Mouse (Mus musculus) natural killer cell, adult 2 months (primary cell): ENCODE measurements around the gene Bcas3.

Experiments
- DNase-seq, 2 experiments: peaks; one replicate each; pipeline ENCODE4 v3.0.0; 2022; ENCODE audit warnings: low spot score in 2 of 2

The Bcas3 gene

DNA sequence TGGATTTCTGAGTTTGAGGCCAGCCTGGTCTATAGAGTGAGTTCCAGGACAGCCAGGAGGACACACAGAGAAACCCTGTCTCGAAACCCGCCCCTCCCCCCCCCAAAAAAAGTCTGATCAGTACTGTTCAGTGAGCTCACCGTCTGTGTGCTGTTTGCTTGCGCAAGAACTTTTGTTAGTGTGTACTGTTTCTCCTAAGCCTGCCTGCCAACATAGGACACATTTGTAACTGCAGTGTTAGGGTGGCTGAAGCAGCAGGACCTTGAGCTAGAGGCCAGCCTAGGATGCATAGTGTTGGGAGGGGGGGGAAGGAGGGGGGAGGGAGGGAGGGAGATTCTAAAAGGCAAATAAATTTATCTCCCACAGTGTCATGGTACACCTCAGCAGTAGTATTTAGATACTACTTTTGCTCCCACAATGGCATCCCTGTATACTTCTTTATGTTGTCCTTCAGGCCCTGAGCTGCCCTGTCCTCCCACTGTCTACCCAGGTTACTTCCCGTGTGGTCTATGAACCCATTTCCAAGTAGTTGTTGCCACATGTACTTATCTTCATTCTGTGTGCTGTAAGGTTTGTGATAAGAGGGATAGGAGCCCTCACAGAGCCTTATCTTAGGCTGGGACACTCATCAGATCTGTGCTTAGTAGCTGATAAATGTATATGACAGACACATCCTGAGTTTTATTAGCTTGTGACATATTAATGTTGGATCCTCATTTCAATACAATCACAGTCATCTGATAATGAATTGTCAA is 176.7 kb downstream of the Bcas3 start:
- no peak for DNase-seq

DNA sequence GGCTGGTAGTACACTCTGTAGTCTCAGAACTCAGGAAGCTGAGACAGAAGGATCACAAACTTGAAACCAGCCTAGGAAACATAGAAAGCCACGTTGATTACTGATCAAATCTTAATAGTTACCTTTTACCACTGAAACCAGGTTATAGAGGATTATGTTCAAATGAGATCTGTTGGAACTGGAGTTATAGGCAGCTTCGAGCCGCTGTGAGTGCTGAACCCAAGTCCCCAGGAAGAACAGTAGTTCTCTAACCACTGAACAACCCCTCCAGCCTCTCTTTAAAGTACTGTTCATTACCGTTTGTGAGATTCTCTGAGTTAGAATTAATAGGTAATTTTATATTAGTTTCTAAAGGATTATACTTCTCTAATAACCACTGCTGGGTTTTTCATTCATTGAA is 188.0 kb downstream of the Bcas3 start:
- no peak for DNase-seq

DNA sequence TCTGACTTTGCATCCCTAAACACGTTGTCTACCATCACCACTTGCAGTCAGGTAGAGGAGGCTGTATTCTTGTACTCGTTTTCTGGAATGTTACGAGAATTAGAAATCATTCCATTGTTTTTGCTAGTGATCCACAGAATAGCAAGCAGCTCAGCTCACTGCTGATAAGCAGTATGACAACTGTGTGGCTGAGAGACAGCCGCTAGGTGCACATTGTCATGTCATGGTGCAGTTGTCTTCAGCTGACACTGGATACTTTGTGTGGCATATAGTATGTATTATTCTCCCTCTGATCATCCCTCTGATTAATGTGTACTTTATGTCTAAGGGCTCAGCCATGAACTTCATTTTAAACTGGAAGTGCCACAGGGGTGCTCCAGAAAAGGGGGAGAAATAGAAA is 190.3 kb downstream of the Bcas3 start:
- no peak for DNase-seq

DNA sequence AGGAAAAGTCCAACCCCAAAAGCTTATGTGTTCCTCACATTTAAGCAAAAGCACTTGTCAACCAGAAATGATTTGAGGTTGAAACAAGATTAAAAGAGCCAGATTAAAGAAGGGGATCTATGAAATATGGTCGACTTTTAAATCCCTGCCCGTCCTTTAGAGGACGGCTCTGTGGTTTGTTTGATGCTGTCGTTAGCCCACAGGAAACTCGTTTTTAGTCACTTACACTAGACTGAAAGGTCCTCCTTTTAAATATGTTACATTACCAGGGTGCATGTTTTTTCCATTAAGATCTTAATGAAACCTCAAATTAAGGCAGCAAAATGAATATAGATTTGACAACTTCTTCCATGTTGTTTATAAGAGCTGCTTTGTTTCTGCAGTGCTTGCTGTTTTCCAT is 192.6 kb downstream of the Bcas3 start:
- no peak for DNase-seq

DNA sequence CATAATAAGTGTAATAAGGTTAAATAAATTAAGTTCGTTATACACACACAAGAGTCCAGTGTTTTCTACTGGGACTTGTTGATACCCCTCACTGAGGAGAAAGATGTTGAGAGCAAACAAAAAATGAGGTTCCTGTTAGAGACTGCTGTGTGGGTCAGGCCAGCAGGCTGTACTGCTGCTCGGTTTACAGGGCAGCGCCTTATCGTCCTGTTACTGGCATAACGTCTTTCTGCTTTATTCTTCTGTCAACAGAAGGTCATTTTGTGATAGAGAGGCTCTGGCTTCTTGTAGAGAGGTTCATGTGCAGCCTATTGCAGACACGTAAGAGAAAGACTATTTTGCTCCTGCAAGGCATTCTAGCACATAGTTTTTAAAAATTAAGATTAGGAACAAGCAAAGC is 195.0 kb downstream of the Bcas3 start:
- no peak for DNase-seq

DNA sequence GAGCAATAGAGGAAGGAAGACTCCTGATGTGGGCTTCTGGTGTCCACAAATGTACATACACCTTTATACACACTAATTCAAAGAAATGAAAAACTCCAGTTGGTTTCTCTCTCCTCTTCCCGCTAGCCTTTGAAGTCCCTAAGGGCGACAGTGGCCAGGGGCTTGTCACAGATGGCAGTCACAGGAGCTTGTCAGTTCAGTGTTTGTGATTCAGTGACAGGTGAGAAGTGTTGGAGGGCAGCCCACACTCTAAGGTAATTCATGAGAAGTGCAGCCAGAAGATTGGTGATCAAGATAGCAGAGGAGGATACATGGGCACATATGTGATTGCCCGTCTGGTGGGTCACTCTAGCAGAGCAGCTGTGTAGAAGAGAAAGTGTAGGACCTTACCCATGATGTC is 196.7 kb downstream of the Bcas3 start:
- no peak for DNase-seq

DNA sequence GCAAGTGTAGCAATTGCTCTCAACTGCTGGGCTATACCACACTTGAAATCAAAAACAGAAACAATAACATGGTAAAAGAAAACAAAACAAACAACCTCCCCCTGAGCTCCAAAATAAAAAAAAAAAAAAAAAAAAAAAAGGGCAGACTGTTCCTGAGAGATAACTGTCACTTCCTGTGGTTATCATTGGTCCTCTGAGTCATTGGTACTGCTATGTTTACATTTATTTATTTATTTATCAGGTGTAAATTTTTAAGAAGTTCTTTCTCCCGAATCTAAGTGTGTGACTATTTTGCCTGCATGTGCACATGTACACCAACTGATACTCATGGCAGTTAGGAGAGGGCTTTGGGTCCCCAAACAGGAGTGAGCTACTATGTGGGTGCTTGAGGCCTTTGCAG is 202.1 kb downstream of the Bcas3 start:
- DNase-seq = no peak

DNA sequence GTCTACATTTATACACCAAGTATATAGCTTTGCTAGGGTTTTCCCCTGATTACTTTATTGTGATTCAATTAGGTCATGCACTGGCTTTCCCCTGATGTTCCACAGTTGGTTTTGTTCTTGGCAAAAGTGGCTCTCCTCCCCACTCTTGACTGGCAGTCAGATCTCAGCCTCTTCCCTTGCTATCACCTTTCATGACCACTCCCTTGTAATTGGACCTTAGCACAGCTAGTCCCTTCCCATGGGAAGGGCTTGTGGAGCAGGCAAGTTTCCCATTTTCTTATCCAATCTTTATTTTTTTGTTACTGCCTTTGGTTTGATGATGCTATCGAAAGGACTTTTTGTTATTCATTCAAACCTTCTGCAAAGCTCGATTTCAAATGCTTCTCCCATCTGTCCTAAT is 202.8 kb downstream of the Bcas3 start:
- DNase-seq = no peak

DNA sequence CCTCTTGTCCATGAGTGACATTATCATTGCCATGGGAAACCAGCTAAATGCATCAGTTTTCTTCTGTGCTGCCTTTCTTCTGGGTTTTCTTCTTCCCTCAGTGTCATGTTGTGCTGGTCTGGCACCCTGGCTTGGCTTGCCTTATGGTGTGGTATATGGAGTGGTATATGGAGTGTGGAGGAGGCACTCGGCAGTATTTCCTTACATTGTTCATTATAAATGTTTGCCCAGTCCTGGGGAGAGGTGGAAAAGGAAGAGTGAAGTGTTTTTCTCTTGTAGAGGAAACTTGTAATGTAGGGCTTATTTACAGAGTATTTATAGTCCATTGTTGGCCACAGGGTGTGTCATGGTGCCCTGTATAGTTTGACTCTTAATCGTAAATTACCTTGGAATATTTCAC is 212.1 kb downstream of the Bcas3 start:
- no peak for DNase-seq

DNA sequence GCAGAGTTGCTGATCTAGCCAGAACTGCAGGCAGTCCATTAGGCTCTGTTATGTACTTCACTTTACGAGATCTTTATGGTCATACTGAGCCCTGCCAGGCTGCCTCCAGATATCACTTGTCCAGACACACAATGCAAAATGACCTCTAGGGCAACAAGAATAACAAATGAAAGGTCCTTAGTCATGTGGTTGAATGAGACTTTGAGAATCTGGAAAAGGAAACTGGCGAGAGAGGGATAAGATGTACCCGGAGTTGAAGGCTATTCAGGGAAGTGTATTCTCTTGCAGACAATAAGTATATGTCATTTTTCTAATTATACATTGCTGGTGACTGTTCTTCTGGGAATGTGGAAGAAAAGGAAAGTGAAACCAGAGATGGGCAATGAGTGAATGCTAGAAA is 218.1 kb downstream of the Bcas3 start:
- DNase-seq = no peak

DNA sequence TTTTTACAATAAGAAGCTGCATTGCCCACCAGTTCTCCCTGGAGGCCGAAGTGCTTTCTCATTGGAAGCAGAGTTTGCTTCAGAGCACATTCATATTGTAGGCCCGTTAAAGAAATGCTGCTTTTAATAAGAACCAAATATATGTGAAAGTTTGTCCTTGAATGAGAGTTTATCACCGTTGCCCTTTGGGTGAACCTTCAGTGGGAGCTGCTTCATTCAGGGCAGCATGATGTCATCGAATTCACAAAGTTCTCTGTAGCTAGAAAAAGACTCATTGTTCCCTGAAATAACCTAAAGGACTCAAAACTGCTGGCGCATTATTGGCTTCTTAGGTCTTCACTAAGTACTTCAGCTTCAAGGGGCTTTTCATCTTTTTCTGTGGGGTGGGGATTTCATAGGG is 219.0 kb downstream of the Bcas3 start:
- DNase-seq = no peak

DNA sequence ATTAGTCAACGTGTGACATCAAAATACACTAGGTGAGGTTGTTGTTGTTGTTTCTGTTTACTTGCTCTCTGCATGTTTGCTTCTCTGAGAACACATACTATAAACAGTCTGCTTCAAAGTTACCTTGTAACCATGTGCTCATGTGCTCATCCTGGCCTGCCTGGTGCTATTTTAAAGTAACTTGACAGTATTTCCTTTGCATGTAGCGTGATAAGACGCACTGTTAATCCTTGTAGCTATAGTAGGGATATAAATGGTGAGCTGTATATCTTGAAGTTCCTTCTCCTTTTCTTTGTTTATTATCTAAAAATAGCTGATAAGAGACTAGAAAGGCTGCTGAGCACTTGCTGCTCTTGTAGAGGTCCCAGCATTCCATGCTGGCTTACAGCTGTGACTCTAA is 219.6 kb downstream of the Bcas3 start:
- no peak for DNase-seq

DNA sequence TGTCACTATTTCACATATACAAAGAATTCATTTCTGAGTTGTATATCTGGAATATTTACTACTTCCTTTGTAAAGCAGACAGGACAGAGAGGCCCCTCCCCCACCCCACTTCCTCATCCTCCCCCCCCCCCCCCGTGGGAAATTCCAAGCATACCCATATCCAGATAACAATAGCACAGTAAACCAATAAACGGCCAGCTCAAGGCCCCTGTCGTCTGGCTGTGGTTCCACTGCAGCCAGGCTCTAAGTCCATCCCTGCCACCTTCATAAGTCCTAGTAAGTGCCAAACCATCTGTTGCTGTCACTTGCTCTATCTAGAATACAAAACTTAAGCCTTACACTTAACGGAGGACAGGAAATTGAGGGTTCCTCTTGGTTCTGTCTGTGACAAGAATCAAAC is 221.5 kb downstream of the Bcas3 start:
- no peak for DNase-seq

DNA sequence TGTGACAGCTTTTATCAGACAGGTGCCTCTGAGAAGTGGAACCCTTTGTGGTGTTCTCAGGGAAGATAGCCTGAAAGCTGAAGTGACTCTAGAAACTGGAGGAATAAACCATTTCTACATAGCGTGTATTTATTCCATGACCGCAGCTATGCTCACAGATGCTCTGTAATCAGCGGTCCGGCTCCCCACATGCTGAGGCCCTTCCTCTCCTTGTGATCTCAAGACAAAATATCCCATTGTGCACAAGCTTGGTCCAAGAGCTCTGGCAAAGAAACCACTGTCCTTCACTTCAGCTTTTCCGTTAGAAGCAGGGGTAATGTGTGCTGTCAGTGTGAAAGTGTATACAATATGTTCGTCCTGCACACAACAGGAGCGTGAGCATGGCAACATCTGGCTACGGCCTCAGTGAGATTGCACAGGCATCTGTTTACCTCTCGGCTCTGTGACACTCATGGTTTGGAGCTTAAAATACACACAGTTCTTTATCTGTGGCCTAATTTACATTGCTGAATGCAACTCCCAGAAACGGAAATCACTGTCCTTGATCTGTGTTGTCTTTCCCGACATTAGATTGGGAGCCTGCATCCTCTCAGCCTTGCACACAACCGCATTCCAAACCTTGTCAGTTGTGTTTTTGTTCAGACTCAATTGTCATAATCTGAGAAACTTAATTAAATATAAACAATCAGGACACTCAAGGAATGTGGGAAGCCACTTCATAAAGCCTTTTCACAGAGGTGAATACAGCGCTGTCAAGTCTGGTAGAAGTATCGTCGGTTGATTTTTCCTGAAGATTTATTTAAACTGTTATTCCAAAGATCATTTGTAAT is 225.1 kb downstream of the Bcas3 start:
- DNase-seq = no peak

DNA sequence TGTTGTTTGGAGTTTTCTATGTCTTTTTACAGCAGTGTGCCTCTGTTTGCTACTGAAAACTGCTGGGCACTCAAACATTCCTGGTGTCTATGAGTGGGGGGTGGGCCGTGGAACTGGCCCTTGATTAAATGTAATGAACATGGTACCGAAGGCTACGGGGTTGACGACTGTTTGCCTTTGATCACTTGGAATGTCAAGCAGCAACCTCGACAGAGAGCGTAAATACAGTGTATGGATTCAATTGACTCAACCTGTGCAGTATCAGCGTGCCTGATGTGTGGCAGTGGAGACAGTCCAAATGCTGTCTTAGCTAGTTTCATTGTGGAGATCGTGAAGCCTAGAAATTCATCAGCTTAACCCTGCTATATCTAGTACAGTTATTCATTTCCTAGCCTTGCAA is 231.1 kb downstream of the Bcas3 start:
- DNase-seq = no peak

DNA sequence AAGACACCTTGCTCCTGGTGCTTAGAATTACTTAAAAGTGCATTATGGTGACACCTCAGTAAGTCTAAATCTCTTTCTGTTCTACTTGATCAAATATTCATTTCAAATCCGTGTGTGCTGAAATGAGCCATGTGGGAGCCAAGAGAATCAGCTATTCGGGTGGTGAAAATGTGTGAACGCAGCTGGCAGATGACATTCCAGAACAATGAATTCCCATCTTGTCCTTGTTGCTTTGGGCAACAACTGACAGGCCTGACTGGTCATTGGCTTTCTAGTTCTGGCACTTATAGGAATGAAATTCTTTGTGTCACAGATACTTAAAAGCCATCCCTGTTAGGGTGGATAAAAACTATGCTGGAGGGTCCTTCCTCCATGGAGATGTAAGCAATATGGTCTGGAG is 240.7 kb downstream of the Bcas3 start:
- no peak for DNase-seq

DNA sequence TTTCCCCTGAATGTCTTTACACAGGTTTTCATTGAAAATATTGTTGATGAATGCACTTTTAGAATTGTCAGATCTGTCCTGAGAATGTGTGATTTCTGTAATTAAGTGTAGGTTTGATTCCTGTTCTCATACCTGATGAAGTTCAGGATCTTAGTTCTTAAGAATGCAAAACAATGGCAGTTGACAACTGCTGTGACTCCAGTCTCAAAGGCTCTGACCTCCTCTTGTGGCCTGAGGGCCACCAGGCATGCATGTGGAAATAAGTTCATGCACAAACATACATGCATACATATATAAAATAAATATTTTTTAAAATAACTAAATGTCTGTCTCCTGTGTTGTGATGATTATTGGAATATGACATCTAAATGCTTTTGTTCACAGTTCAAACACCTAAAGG is 246.3 kb downstream of the Bcas3 start:
- DNase-seq = no peak

DNA sequence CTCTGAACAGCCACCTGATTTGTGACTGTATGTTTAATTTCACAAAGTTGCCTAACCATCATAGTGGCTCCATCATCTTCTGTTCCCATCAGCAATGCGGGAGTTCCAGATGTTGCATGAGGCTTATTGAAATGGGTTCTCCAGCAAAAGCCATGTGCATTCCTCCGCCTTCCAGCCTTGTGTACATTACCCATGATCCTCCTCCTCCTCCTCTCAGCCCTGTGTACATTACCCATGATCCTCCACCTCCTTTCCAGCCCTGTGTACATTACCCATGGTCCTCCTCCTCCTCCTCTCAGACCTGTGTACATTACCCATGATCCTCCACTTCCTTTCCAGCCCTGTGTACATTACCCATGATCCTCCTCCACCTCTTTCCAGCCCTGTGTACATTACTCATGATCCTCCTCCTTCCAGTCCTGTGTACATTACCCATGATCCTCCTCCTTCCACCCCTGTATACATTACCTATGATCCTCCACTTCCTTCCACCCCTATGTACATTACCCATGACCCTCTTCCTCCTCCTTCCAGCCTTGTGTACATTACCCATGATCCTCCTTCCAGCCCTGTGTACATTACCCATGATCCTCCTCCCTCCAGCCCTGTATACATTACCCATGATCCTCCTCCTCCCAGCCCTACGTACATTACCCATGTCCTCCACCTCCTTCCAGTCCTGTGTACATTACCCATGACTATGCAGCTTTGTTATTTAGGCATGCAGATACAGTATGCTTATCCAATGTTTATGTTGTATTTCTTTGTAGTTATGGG is 250.8 kb downstream of the Bcas3 start:
- DNase-seq = no peak

DNA sequence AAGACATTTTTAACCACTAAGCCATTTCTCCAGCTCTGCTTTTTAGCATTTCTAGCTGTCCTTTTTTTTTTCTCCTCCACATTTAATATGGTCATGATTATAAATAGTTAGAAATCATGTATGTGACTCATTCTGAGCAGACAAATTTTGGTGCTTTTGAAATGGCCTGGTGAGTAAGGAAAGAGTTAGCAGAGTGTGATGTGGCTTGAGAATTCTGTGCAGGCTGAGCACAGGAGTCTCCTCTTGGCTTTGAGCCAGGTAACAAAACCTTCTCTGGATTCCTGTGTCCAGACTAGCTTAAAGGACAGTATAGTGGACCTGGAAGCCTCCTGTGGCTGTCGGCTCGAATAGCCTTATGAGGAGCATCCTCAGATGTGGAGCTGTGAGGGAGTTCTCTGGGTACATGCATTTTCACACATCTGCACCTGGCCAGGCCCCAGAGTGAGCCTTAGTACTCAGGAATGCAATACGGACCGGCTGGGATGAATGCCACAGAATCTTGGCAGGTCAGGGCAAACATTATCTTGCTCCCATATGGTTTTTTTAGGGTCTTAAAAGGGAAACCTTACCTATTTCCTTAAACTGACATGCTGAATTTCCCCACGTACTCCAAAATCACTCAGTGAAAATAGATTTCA is 256.5 kb downstream of the Bcas3 start:
- DNase-seq = no peak

DNA sequence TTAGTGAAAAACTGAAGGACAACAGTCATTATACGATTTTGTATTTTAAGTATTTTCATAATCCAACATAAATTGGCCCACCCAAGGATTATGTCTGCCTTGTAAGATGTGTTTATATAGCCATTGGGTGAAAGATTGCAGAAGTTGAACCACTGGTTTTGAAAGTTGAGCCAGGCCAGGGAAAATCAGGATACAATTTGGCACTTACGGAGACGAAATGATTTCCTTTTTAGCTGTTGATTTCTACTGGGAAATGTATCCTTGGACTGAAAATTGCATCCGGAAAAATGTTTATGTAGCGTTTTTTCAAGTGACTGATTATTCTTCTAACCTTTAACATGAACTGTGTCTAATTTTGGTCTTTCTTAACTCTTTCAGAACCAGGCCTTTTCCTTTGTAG is 260.1 kb downstream of the Bcas3 start:
- no peak for DNase-seq

DNA sequence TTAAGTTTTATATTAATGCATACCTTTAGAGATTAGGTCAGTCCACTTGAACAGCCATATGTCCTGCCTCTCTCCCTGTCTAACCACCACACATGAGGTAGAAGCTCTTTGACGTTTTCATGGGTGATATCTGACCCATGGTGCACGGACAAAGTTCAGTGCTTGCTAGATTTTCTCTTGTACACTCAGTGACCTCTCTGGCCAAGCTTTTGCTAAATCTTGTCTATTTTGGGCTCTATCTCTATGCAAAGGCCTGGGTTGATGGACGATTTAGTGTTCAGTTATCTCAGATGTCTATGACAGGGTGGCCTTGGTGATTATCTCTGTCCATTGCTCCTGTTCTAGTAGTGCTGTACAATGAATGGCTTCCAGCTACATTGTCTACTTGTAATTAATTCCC is 260.6 kb downstream of the Bcas3 start:
- no peak for DNase-seq

DNA sequence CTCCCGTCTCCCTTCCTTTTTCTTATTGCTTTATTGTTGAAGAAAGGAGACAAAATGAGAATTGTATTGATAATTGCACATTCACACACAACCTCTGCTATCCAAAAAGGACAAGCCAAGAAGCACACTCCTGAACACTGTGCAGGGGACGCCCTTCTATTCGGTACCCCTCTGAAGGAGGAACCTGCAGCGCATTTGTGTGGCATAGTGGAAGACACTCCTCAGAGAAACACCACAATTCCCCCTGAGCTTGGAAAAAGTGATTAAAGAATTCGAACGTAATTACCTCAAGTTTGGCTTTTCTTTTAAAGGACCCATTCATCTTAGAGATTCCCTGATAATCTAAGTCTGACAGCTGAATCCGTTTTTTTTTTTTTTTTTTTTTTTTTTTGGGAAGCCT is 261.5 kb downstream of the Bcas3 start:
- no peak for DNase-seq
